Mouse (Mus musculus): Measurements from ENCODE around the gene Olfr134.
"Not testable (repeated sequence)": the region's sequence is repeated elsewhere in the genome, so short reads cannot be mapped to it uniquely, and the experiment has no call there.

The Olfr134 gene

GRCm38 (mm10) chr17:38171088-38171487, at the start of gene Olfr134:
Gene Olfr134 (plus strand): TSS chr17:38171388.
- DNase-seq (ENCODE audit: low read depth): no peak

- DNase-seq (ENCODE audit: low read depth): not testable (repeated sequence)
Measured at GRCm38 (mm10) chr17:38124199-38124598, 47.0 kb upstream of the Olfr134 start.

DNA sequence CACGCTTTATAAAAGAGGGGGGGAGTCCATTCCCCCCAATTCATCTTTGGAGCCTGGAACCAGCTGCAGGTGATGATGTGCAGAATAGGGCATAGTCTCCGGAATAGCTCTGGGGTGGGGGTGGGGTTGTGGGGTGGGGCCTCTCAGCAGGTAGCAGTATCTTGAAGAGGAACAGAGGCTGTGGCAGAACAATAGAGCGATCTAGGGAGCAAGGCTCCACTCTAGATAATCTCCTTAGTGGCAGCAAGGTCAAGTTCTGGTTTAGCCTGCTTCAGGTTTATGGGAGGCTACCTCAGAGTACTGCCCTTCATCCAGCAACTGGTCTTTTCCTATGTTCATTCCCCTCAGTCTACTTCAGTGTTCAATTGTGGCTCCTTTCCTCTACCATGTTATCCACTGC, 45.8 kb upstream of the Olfr134 start:
- DNase-seq (ENCODE audit: low read depth): not testable (repeated sequence)

- DNase-seq (ENCODE audit: low read depth): no peak
Measured at GRCm38 (mm10) chr17:38134426-38134825, 36.8 kb upstream of the Olfr134 start, which contains the start of gene Olfr132. Gene Olfr132 (minus strand): TSS chr17:38134526.

DNA sequence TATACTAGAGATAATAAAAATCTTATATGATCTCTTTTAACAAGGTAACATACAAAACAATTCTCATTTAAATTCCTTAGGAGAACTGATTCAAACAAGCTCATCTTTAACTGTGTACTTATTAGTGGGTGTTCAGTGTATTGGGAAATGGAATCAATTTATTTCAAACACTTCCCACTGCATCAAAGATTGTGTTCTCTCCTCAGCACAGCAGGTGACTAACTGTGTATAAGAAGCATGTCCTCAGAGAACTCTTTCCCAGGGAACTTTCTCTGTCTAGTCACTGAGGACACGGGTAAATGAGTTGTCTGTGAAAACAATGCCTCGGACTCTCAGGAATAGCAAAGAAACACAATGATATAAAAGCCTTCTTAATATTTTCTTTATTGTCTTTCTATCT, 26.2 kb upstream of the Olfr134 start, which contains the start of gene Olfr133:
TSS of gene Olfr133 (plus strand) at position 301 of the 400 bp plus-strand sequence.
- no peak for DNase-seq (ENCODE audit: low read depth)

DNA sequence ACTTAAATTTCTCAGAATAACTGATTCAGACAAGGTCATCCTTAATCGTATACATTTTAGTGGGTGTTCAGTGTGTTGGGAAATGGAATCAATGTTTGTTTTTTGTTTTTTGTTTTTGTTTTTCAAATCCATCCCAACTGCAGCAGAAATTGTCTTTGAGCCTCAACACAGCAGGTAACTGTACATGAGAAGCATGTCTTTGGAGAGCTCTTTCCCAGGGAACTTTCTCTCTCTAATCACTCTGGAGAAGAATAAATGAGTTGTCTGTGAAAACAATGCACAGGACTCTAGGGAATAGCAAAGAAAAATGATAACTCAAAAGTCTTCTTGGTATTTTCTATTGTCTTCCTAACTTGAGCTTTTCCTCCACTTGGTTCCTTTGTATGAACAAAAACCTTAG, 32.8 kb downstream of the Olfr134 start, which contains the start of gene Olfr135:
TSS of gene Olfr135 (plus strand) at position 301 of the 400 bp plus-strand sequence.
- DNase-seq (ENCODE audit: low read depth): no peak
